Mouse (Mus musculus) G1E (cell line): Measurements from ENCODE around the gene C1ql1.

Experiments used
- CTCF ChIP-seq: IDR thresholded peaks from 2 replicates; pipeline ENCODE4 v1.5.1; 2012; ENCODE audit warnings: low read depth, low read length, inconsistent platforms, mixed read lengths
- GATA1 ChIP-seq: IDR thresholded peaks from 2 replicates; pipeline ENCODE4 v1.6.1; 2012; ENCODE audit warnings: borderline replicate concordance, low read length, inconsistent platforms, mixed read lengths
- TAL1 ChIP-seq: conservative IDR thresholded peaks from 2 replicates; pipeline ENCODE4 v1.6.1; 2012; ENCODE audit warnings: low read depth, low read length, inconsistent platforms, mixed read lengths

DNA sequence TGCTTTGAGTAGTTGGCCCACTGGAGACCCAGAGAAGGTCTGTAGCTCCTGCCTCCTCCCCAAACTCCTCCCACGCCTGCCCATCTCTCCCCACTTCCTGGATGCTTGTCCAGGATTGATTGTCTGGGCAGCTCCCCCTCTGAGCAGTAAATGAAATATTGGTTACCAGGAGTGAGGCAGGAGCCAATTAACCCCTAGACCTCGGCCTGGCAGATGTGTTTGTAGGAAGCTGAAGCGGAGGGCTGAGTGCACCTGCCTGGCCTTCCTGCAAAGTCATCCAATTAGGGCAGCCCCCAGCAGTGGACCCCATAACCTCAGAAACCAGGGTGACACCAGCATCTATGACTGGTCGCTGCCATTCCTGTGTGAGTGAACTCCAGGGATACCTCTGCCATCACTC is 10.2 kb downstream of the C1ql1 start:
- no peak for TF ChIP-seq GATA1
- no peak for TF ChIP-seq CTCF
- no peak for TF ChIP-seq TAL1
